Mouse (Mus musculus): ENCODE data around the gene Fam122b.

Fam122b gene

GRCm38 (mm10) chrX:53197681-53198080 lies 71.9 kb downstream of the Fam122b start:
- no peak for DNase-seq (ENCODE audit: low spot score in 2 of 2)

- no peak for DNase-seq (ENCODE audit: low spot score in 2 of 2)
Observed at GRCm38 (mm10) chrX:53196392-53196791, 73.2 kb downstream of the Fam122b start.
